Mouse (Mus musculus) liver, embryonic 14.5 days (tissue): Measurements from ENCODE around the gene Fam172a.

Experiments
- CTCF ChIP-seq: IDR thresholded peaks from 2 replicates; pipeline ENCODE4 v1.5.1; 2016; ENCODE audit warnings: antibody characterized with exemption, low read depth, control low read depth
- EP300 ChIP-seq: IDR thresholded peaks from 2 replicates; pipeline ENCODE4 v1.6.1; 2016; ENCODE audit warnings: antibody characterized with exemption, low read depth

- no peak for TF ChIP-seq CTCF
- no peak for TF ChIP-seq EP300
Measured at GRCm38 (mm10) chr13:77868314-77868713, 166.5 kb downstream of the Fam172a start.
